Mouse (Mus musculus) heart, adult 2 months (tissue): ENCODE measurements around the gene Olfr667. TPM values are rescaled to one million over a fixed set of nuclear protein-coding genes. Genes with fewer than 3 reads are reported as not detected.

Experiments used
- DNase-seq, 2 experiments: peaks; one replicate each; pipeline ENCODE4 v3.0.0; 2021
- H3K27ac ChIP-seq: fragments of 200-600 bp; 2 replicates; pipeline ENCODE4 v1.8.1; 2022
- H3K27me3 ChIP-seq: fragments of 200-500 bp; 2 replicates; pipeline ENCODE4 v1.6.1; 2012; ENCODE audit warnings: mild to moderate bottlenecking, low read length, inconsistent platforms, mixed read lengths; ENCODE audit not compliant: control insufficient read depth, insufficient read depth
- H3K36me3 ChIP-seq: fragments of 200-500 bp; 2 replicates; pipeline ENCODE4 v1.6.1; 2012; ENCODE audit warnings: low read length, inconsistent platforms; ENCODE audit not compliant: control insufficient read depth, insufficient read depth
- H3K4me1 ChIP-seq: fragments of 200-500 bp; 2 replicates; pipeline ENCODE4 v1.6.1; 2011; ENCODE audit warnings: low read length; ENCODE audit not compliant: control insufficient read depth, insufficient read depth
- H3K4me3 ChIP-seq: fragments of 200-600 bp; 2 replicates; pipeline ENCODE4 v1.8.1; 2022
- H3K79me2 ChIP-seq: fragments of 200-500 bp; replicated peaks from 2 replicates; pipeline ENCODE4 v1.6.1; 2012; ENCODE audit warnings: mild to moderate bottlenecking, inconsistent platforms, low read length, moderate library complexity, mixed read lengths; ENCODE audit not compliant: control insufficient read depth, insufficient read depth
- H3K9ac ChIP-seq: fragments of 200-500 bp; 2 replicates; pipeline ENCODE4 v1.6.1; 2012; ENCODE audit warnings: low read depth, mild to moderate bottlenecking, control low read depth, inconsistent platforms, low read length, mixed read lengths
- CTCF ChIP-seq: fragments of 200-600 bp; IDR thresholded peaks from 2 replicates; pipeline ENCODE4 v1.8.1; 2022; ENCODE audit warnings: antibody characterized with exemption, mild to moderate bottlenecking, moderate library complexity
- EP300 ChIP-seq: fragments of 200-500 bp; IDR thresholded peaks from 2 replicates; pipeline ENCODE4 v1.6.1; 2011; ENCODE audit warnings: low read depth, low read length, control low read depth; ENCODE audit not compliant: insufficient read depth
- POLR2A ChIP-seq: fragments of 200-500 bp; IDR thresholded peaks from 2 replicates; pipeline ENCODE4 v1.6.1; 2011; ENCODE audit warnings: mild to moderate bottlenecking, low read depth, low read length, control low read depth; ENCODE audit not compliant: insufficient read depth
- WGBS: fragments of 180-500 bp; shearing (Covaris S2); methylation state at CpG from one replicate; pipeline ENCODE4 v1.1.7; 2018; 5-methylcytosine and 5-hydroxymethylcytosine counted together
- intact Hi-C: fragments of 180-260 bp; cut with DNase I; formaldehyde crosslinking; loops from one replicate; pipeline ENCODE4 v1.15.1; 2025
- polyA plus RNA-seq: library from polyadenylated mRNA; depleted of rRNA; stranded (reverse); fragments of >200 nt; gene quantifications from 2 replicates; pipeline ENCODE4 v1.2.3, GENCODE M21; 2012; rRNA removed
- total RNA-seq, 2 experiments: library from RNA; stranded (reverse); gene quantifications; 2 replicates each; pipeline ENCODE4 v1.2.3; 2021

Olfr667 gene
- total and polyA plus RNA-seq, 3 experiments: not detected

DNA sequence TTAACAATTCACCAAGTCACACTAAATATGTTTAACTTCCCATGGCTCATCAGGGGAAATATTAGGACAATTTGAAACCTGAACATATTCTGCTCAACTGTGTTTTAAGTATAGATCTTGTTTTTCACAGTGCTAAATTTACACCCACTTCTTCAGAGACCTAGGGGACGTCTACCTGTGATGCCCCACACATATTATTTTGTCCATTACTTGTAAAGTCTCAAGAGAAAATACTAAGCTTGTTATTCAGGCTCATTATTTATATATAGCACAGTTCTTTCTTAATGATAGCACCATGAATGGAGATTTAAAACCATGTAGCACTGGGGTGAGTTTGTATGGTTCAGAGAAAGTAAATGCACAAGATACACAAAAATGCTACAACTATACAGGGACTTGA lies 43.6 kb downstream of the Olfr667 start, which contains the start of gene Olfr665:
Gene Olfr665 (plus strand): TSS at position 301 of the 400 bp plus-strand sequence.
- Histone ChIP-seq H3K4me1 (no peaks in the 10 kb centered on the region), H3K79me2 (no peaks in the 10 kb centered on the region), H3K4me3 (no peak within 1 kb of the TSS), H3K27me3 (no peaks in the 10 kb centered on the region), H3K27ac (no peak within 1 kb of the TSS), H3K36me3 (no peaks in the 10 kb centered on the region), H3K9ac (no peak within 1 kb of the TSS)
- 9% methylated on average over 1 of the region's 1 CpGs for WGBS
- intact Hi-C loops: no loop called here
- TF ChIP-seq EP300 (no peak), POLR2A (no peak), CTCF (no peak)
- no peak for DNase-seq

Other genes starting within 250 kb of the Olfr667 start
- not detected for gene Olfr661, start 235.0 kb downstream of the Olfr667 start, total RNA-seq
- gene Olfr661, start 235.0 kb downstream of the Olfr667 start, polyA plus RNA-seq: not detected in 2 replicates
- not detected for gene Usp17le, start 144.0 kb downstream of the Olfr667 start, total RNA-seq
- not detected in 2 replicates for gene Usp17le, start 144.0 kb downstream of the Olfr667 start, polyA plus RNA-seq
- gene Usp17lb, start 78.9 kb downstream of the Olfr667 start, total RNA-seq: not detected
- gene Usp17lb, start 78.9 kb downstream of the Olfr667 start, polyA plus RNA-seq: not detected in 2 replicates
- not detected for gene Usp17la, start 64.5 kb downstream of the Olfr667 start, total RNA-seq
- gene Usp17la, start 64.5 kb downstream of the Olfr667 start, polyA plus RNA-seq: not detected in 2 replicates
- gene Olfr665, start 43.5 kb downstream of the Olfr667 start, total RNA-seq: not detected
- gene Olfr665, start 43.5 kb downstream of the Olfr667 start, polyA plus RNA-seq: not detected in 2 replicates
- gene Olfr666, start 25.5 kb downstream of the Olfr667 start, total RNA-seq: not detected
- gene Olfr666, start 25.5 kb downstream of the Olfr667 start, polyA plus RNA-seq: not detected in 2 replicates
- not detected for gene Olfr668, start 6.6 kb upstream of the Olfr667 start, total RNA-seq
- gene Olfr668, start 6.6 kb upstream of the Olfr667 start, polyA plus RNA-seq: not detected in 2 replicates
- gene Olfr669, start 12.8 kb upstream of the Olfr667 start, total RNA-seq: not detected
- not detected in 2 replicates for gene Olfr669, start 12.8 kb upstream of the Olfr667 start, polyA plus RNA-seq
- gene Olfr670, start 41.1 kb upstream of the Olfr667 start, total RNA-seq: not detected
- gene Olfr670, start 41.1 kb upstream of the Olfr667 start, polyA plus RNA-seq: not detected in 2 replicates
- not detected for gene Olfr671, start 57.6 kb upstream of the Olfr667 start, total RNA-seq
- not detected in 2 replicates for gene Olfr671, start 57.6 kb upstream of the Olfr667 start, polyA plus RNA-seq
- not detected for gene Olfr672, start 80.5 kb upstream of the Olfr667 start, total RNA-seq
- not detected in 2 replicates for gene Olfr672, start 80.5 kb upstream of the Olfr667 start, polyA plus RNA-seq
- gene Olfr675, start 107.0 kb upstream of the Olfr667 start, total RNA-seq: not detected
- gene Olfr675, start 107.0 kb upstream of the Olfr667 start, polyA plus RNA-seq: not detected in 2 replicates
- gene Olfr676, start 111.2 kb upstream of the Olfr667 start, total RNA-seq: not detected
- gene Olfr676, start 111.2 kb upstream of the Olfr667 start, polyA plus RNA-seq: not detected in 2 replicates
- gene Olfr677, start 129.9 kb upstream of the Olfr667 start, total RNA-seq: not detected
- gene Olfr677, start 129.9 kb upstream of the Olfr667 start, polyA plus RNA-seq: not detected in 2 replicates
- gene Olfr678, start 143.0 kb upstream of the Olfr667 start, total RNA-seq: not detected
- gene Olfr678, start 143.0 kb upstream of the Olfr667 start, polyA plus RNA-seq: not detected in 2 replicates
- gene Olfr679, start 159.7 kb upstream of the Olfr667 start, total RNA-seq: not detected
- not detected in 2 replicates for gene Olfr679, start 159.7 kb upstream of the Olfr667 start, polyA plus RNA-seq
- gene Olfr680-ps1, start 171.3 kb upstream of the Olfr667 start, total RNA-seq: not detected
- not detected in 2 replicates for gene Olfr680-ps1, start 171.3 kb upstream of the Olfr667 start, polyA plus RNA-seq
- gene Olfr681, start 195.4 kb upstream of the Olfr667 start, total RNA-seq: not detected
- gene Olfr681, start 195.4 kb upstream of the Olfr667 start, polyA plus RNA-seq: not detected in 2 replicates
- gene Olfr683, start 225.5 kb upstream of the Olfr667 start, total RNA-seq: not detected
- gene Olfr683, start 225.5 kb upstream of the Olfr667 start, polyA plus RNA-seq: not detected in 2 replicates
- not detected for gene Olfr684, start 242.2 kb upstream of the Olfr667 start, total RNA-seq
- not detected in 2 replicates for gene Olfr684, start 242.2 kb upstream of the Olfr667 start, polyA plus RNA-seq